Mouse (Mus musculus): ENCODE measurements around the gene Olfr573-ps1.

DNA sequence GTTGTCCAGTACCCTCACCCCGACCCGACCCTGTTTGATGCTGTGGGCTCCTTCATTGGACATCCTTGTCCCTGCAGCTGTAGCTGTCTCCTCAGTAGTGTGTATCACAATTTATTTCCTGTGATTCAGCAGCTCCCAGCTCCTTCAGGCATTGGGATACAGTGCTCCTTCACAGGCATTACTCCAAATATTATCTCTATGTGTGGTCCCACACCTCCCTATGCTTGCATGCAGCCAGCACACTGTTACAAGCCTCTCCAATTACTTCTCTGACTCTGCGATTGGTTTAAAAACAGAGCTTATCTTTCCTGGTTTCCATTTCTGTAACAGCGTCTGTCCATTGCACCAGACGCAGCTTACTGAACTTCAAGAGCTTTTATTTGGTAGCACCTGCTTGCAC, 26.0 kb downstream of the Olfr573-ps1 start:
- no peak for TF ChIP-seq CTCF (IDR thresholded peaks at IDR 0.05; ENCODE audit: low read depth)
- no peak for TF ChIP-seq EP300 (IDR thresholded peaks at IDR 0.05; ENCODE audit: low read depth)

Data from heart, postnatal 0 days (tissue).